Mouse (Mus musculus) myocyte (in vitro differentiated cells): ENCODE measurements at regions not wholly inside any gene's neighbourhood (a gene's known extent, or its start where the extent isn't known, plus 50 kb on each side); places are given as distances from the start of the nearest gene placed in this dataset.

Experiments
- H3K27me3 ChIP-seq: one replicate; pipeline ENCODE4 v1.6.1; 2011; ENCODE audit not compliant: control insufficient read depth, insufficient read depth, insufficient read length
- H3K36me3 ChIP-seq: one replicate; pipeline ENCODE4 v1.6.1; 2011; ENCODE audit not compliant: control insufficient read depth, insufficient read depth
- H3K4me2 ChIP-seq: one replicate; pipeline ENCODE4 v1.6.1; 2011; ENCODE audit warnings: low read depth, control low read depth
- H3K4me3 ChIP-seq: one replicate; pipeline ENCODE4 v1.5.1; 2011; ENCODE audit warnings: mild to moderate bottlenecking, control low read depth, moderate library complexity
- H3K79me2 ChIP-seq: one replicate; pipeline ENCODE4 v1.6.1; 2011; ENCODE audit not compliant: control insufficient read depth, insufficient read depth
- H3ac ChIP-seq: one replicate; pipeline ENCODE4 v1.6.1; 2011; ENCODE audit not compliant: control insufficient read depth, insufficient read length
- CEBPB ChIP-seq: IDR thresholded peaks from 2 replicates; pipeline ENCODE4 v1.6.1; 2011; ENCODE audit warnings: mild to moderate bottlenecking, moderate library complexity; ENCODE audit not compliant: poor library complexity, insufficient read depth, severe bottlenecking
- E2F4 ChIP-seq: IDR thresholded peaks from one replicate; pipeline ENCODE4 v1.6.1; 2011; ENCODE audit warnings: mild to moderate bottlenecking, control low read depth, moderate library complexity; ENCODE audit not compliant: insufficient read depth
- MAX ChIP-seq: IDR thresholded peaks from one replicate; pipeline ENCODE4 v1.6.1; 2011; ENCODE audit warnings: low read depth, mild to moderate bottlenecking, control low read depth
- MYOD1 ChIP-seq, 3 experiments: IDR thresholded peaks; one replicate each; pipeline ENCODE4 v1.6.1; 2011; ENCODE audit warnings: control low read depth in 2 of 3, low read depth in 2 of 3, mild to moderate bottlenecking in 2 of 3, moderate library complexity in 1 of 3; ENCODE audit not compliant: insufficient read length in 2 of 3, control insufficient read depth in 1 of 3
- MYOG ChIP-seq, 3 experiments: IDR thresholded peaks; one replicate each; pipeline ENCODE4 v1.6.1; 2011; ENCODE audit warnings: control low read depth in 2 of 3, low read depth in 2 of 3, mild to moderate bottlenecking in 2 of 3; ENCODE audit not compliant: insufficient read length in 2 of 3, control insufficient read depth in 1 of 3, insufficient read depth in 1 of 3
- POLR2A ChIP-seq: IDR thresholded peaks from one replicate; pipeline ENCODE4 v1.6.1; 2011; ENCODE audit warnings: low read depth, mild to moderate bottlenecking, control low read depth, moderate library complexity; ENCODE audit not compliant: insufficient read length
- POLR2AphosphoS2 ChIP-seq: IDR thresholded peaks from one replicate; pipeline ENCODE4 v1.6.1; 2011; ENCODE audit warnings: low read depth, control low read depth; ENCODE audit not compliant: insufficient read length
- REST ChIP-seq: IDR thresholded peaks from one replicate; pipeline ENCODE4 v1.6.1; 2011; ENCODE audit warnings: mild to moderate bottlenecking, control low read depth, moderate library complexity; ENCODE audit not compliant: insufficient read depth, insufficient read length
- SRF ChIP-seq: IDR thresholded peaks from one replicate; pipeline ENCODE4 v1.6.1; 2011; ENCODE audit warnings: low read depth; ENCODE audit not compliant: control insufficient read depth, insufficient read length
- TCF12 ChIP-seq: IDR thresholded peaks from one replicate; pipeline ENCODE4 v1.6.1; 2011; ENCODE audit warnings: mild to moderate bottlenecking, control low read depth; ENCODE audit not compliant: poor library complexity, insufficient read depth, severe bottlenecking
- TCF3 ChIP-seq: IDR thresholded peaks from one replicate; pipeline ENCODE4 v1.6.1; 2011; ENCODE audit warnings: low read depth, control low read depth; ENCODE audit not compliant: insufficient read length
- USF1 ChIP-seq: IDR thresholded peaks from one replicate; pipeline ENCODE4 v1.6.1; 2011; ENCODE audit warnings: low read depth, mild to moderate bottlenecking, control low read depth, moderate library complexity

DNA sequence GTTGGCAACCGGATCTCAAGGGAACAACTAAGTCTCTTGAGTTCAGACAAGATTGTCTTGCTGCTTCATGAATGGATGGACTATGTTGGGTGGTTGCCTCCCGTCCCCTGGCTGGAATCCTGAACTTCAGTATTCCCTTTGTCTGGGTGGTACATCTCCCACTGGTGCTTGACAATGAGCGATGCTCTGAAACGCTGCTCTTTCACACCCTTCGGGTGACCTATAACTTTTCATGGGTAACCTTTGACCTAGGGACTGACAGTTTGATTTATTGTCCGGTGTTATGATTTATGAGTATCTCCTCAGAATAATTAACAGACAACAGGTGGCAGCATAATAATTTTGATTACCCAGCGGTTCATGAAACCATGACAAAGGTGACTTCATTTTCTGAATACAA is 478.3 kb downstream of the Nr2f2 start:
- Histone ChIP-seq H3K4me3 (no peak overlapping the region), H3K36me3 (no peaks in the 10 kb centered on the region), H3K79me2 (no peaks in the 10 kb centered on the region), H3ac (no peak overlapping the region), H3K27me3 (no peaks in the 10 kb centered on the region), H3K4me2 (no peak overlapping the region)
- TF ChIP-seq CEBPB (no peak), E2F4 (no peak), TCF3 (no peak), MYOG (IDR thresholded peaks at IDR 0.05; ENCODE audit: control insufficient read depth in 1 of 3, insufficient read depth in 1 of 3, insufficient read length in 2 of 3, low read depth in 2 of 3) (no peak), MYOD1 (IDR thresholded peaks at IDR 0.05; ENCODE audit: control insufficient read depth in 1 of 3, insufficient read length in 2 of 3, low read depth in 2 of 3) (no peak), POLR2A (no peak), USF1 (no peak)

DNA sequence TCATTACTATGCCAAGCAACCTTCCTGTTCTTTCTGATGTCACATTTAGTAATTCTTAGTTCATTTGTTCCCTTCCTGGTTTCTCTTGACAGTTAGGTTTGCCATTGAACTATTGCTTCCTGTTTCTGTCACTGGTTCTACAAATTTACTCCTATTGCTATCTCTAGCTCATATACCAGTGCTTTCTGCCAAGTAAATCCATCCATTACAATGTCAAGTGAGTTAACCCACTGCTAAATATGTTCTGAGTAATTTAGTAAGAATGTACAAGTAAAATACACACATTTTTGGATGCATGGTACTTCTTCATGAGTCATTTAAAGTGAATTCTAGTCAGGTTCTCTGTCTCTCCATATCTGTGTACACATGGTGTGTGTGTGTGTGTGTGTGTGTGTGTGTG is 489.5 kb downstream of the Nr2f2 start:
- Histone ChIP-seq H3K79me2 (no peaks in the 10 kb centered on the region), H3ac (no peak overlapping the region), H3K4me3 (no peak overlapping the region), H3K4me2 (no peak overlapping the region), H3K27me3 (no peaks in the 10 kb centered on the region), H3K36me3 (no peaks in the 10 kb centered on the region)
- TF ChIP-seq E2F4 (no peak), SRF (no peak), USF1 (no peak), MYOD1 (IDR thresholded peaks at IDR 0.05; ENCODE audit: control insufficient read depth in 1 of 3, insufficient read length in 2 of 3, low read depth in 2 of 3) (no peak), POLR2A (no peak), TCF12 (no peak), CEBPB (no peak), POLR2AphosphoS2 (no peak), MYOG (IDR thresholded peaks at IDR 0.05; ENCODE audit: control insufficient read depth in 1 of 3, insufficient read depth in 1 of 3, insufficient read length in 2 of 3, low read depth in 2 of 3) (no peak), MAX (no peak), TCF3 (no peak)

DNA sequence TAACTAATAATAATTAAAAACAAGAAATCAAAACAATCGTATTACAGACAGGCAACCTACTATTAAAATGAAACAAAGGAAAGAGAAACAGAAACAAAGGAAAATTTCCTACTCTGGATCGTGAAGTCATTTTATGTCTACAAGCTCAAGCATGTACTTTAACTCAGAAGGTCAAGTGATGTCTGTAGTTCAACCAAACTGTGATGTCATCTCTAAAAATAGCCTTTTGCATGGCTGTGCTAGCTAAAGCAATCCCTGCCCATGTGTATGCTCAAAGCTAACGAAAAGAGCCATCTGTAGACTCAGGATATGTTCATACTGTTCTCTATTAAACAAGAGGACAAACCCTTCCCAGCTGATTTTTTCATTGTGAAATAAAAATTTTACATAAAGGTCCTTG is 500.7 kb downstream of the Nr2f2 start:
- H3K79me2 ChIP-seq, result no peaks in the 10 kb centered on the region
- H3K27me3 ChIP-seq, result no peaks in the 10 kb centered on the region
- no peaks in the 10 kb centered on the region for H3K36me3 ChIP-seq
- no peak overlapping the region for H3K4me3 ChIP-seq
- H3K4me2 ChIP-seq, result no peak overlapping the region
- no peak overlapping the region for H3ac ChIP-seq
- TF ChIP-seq E2F4, result no peak
- no peak for TF ChIP-seq REST
- no peak for TF ChIP-seq POLR2A
- TF ChIP-seq TCF3, result no peak
- no peak for TF ChIP-seq POLR2AphosphoS2
- no peak for TF ChIP-seq CEBPB
- no peak for TF ChIP-seq MYOD1 (IDR thresholded peaks at IDR 0.05; ENCODE audit: control insufficient read depth in 1 of 3, insufficient read length in 2 of 3, low read depth in 2 of 3)

GRCm38 (mm10) chr7:69844631-69845324 is 521.8 kb downstream of the Nr2f2 start:
- no peak overlapping the region for H3K4me3 ChIP-seq
- H3K27me3 ChIP-seq, result no peaks in the 10 kb centered on the region
- H3K79me2 ChIP-seq, result no peaks in the 10 kb centered on the region
- H3ac ChIP-seq, result no peak overlapping the region
- no peak overlapping the region for H3K4me2 ChIP-seq
- no peak for TF ChIP-seq TCF3
- no peak for TF ChIP-seq TCF12
- no peak for TF ChIP-seq REST
- no peak for TF ChIP-seq MYOD1 (IDR thresholded peaks at IDR 0.05; ENCODE audit: control insufficient read depth in 1 of 3, insufficient read length in 2 of 3, low read depth in 2 of 3)
- no peak for TF ChIP-seq POLR2A
- no peak for TF ChIP-seq CEBPB
- TF ChIP-seq MYOG (IDR thresholded peaks at IDR 0.05; ENCODE audit: control insufficient read depth in 1 of 3, insufficient read depth in 1 of 3, insufficient read length in 2 of 3, low read depth in 2 of 3), result no peak
- TF ChIP-seq MAX, result no peak
- no peak for TF ChIP-seq SRF
- no peak for TF ChIP-seq E2F4
- no peak for TF ChIP-seq USF1
- H3K36me3 ChIP-seq, result no peaks in the 10 kb centered on the region

DNA sequence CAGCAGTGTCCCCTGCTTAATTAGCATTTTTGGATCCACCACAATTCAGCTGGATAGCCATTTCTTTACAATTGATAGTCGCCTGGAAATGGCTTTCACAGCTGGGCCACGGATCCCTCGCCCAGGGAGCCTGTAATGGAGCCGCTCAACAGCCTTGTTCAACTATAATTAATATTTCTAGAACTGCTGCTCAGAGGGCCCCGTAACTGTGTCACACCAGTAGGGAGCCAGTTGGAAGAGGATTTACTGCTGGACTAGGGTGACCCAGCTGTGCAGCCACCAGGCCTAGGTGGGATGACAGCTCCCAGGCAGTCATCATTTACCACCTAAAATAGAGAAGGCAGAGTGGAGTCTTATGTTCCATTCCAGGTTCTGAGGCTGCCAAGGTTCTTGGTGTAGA is 529.2 kb downstream of the Nr2f2 start:
- H3K4me2 ChIP-seq, result no peak overlapping the region
- H3K4me3 ChIP-seq, result no peak overlapping the region
- H3K36me3 ChIP-seq, result no peaks in the 10 kb centered on the region
- H3K27me3 ChIP-seq, result no peaks in the 10 kb centered on the region
- no peak for TF ChIP-seq MYOG (IDR thresholded peaks at IDR 0.05; ENCODE audit: control insufficient read depth in 1 of 3, insufficient read depth in 1 of 3, insufficient read length in 2 of 3, low read depth in 2 of 3)
- TF ChIP-seq TCF12, result no peak
- no peak for TF ChIP-seq POLR2A
- no peak for TF ChIP-seq MYOD1 (IDR thresholded peaks at IDR 0.05; ENCODE audit: control insufficient read depth in 1 of 3, insufficient read length in 2 of 3, low read depth in 2 of 3)
- TF ChIP-seq TCF3, result no peak
- H3K79me2 ChIP-seq, result no peaks in the 10 kb centered on the region
- no peak overlapping the region for H3ac ChIP-seq
